Mouse (Mus musculus) forebrain, postnatal 0 days (tissue): ENCODE measurements around the gene Csnk2b. TPM values are rescaled to one million over a fixed set of nuclear protein-coding genes. Genes with fewer than 3 reads are reported as not detected.
"Not testable (repeated sequence)": the region's sequence is repeated elsewhere in the genome, so short reads cannot be mapped to it uniquely, and the experiment has no call there.

Experiments
- ATAC-seq: fragments of 200-750 bp; cut with Nextera tagmentation; 2 replicates; pipeline ENCODE4 v1.8.0; 2017; ENCODE audit warnings: mild to moderate bottlenecking, moderate library complexity
- DNase-seq: peaks from one replicate; pipeline ENCODE4 v3.0.0-alpha.2; 2015
- H3K27ac ChIP-seq: fragments of 300-500 bp; sonication (generic); 2 replicates; pipeline ENCODE4 v1.5.1; 2014; ENCODE audit warnings: low read depth, mild to moderate bottlenecking, antibody characterized with exemption, low read length, moderate library complexity, mixed read lengths
- H3K27me3 ChIP-seq: fragments of 300-500 bp; sonication (generic); 2 replicates; pipeline ENCODE4 v1.6.1; 2014; ENCODE audit warnings: mild to moderate bottlenecking, low read length, mixed read lengths; ENCODE audit not compliant: insufficient read depth
- H3K36me3 ChIP-seq: fragments of 300-500 bp; sonication (generic); 2 replicates; pipeline ENCODE4 v1.6.1; 2014; ENCODE audit warnings: mild to moderate bottlenecking, moderate library complexity; ENCODE audit not compliant: insufficient read depth
- H3K4me1 ChIP-seq: fragments of 300-500 bp; sonication (generic); 2 replicates; pipeline ENCODE4 v1.6.1; 2014; ENCODE audit warnings: antibody characterized with exemption; ENCODE audit not compliant: insufficient read depth
- H3K4me2 ChIP-seq: fragments of 300-500 bp; sonication (generic); 2 replicates; pipeline ENCODE4 v1.6.1; 2014; ENCODE audit warnings: low read depth, mild to moderate bottlenecking, moderate library complexity
- H3K4me3 ChIP-seq: fragments of 300-500 bp; sonication (generic); 2 replicates; pipeline ENCODE4 v1.5.1; 2014; ENCODE audit warnings: low read depth, low read length, mixed read lengths
- H3K9ac ChIP-seq: fragments of 300-500 bp; sonication (generic); 2 replicates; pipeline ENCODE4 v1.6.1; 2014; ENCODE audit warnings: mild to moderate bottlenecking
- H3K9me3 ChIP-seq: fragments of 300-500 bp; sonication (generic); 2 replicates; pipeline ENCODE4 v1.6.1; 2016; ENCODE audit warnings: low read length
- CTCF ChIP-seq: sonication (generic); IDR thresholded peaks from 2 replicates; pipeline ENCODE4 v1.5.1; 2016; ENCODE audit warnings: antibody characterized with exemption, control low read depth, low read depth
- WGBS: fragments of 180-500 bp; shearing (Covaris S2); extraction: QIAGEN DNeasy Blood & Tissue Kit; methylation state at CpG from one replicate; pipeline ENCODE4 v1.1.7; 2014; 5-methylcytosine and 5-hydroxymethylcytosine counted together
- polyA plus RNA-seq: library from polyadenylated mRNA; unstranded; fragments of >200 nt; fragmentation: Nextera tagmentation; extraction: Ambion mirVana; gene quantifications from 2 replicates; pipeline ENCODE4 v1.2.1, GENCODE M21; 2015
- total RNA-seq: library from RNA; depleted of rRNA; stranded (reverse); fragments of >200 nt; gene quantifications from 2 replicates; pipeline ENCODE4 v1.2.3, GENCODE M21; 2014

Gene Csnk2b
- total and polyA plus RNA-seq, 2 experiments from 2014 or later = 247 to 334 TPM

DNA sequence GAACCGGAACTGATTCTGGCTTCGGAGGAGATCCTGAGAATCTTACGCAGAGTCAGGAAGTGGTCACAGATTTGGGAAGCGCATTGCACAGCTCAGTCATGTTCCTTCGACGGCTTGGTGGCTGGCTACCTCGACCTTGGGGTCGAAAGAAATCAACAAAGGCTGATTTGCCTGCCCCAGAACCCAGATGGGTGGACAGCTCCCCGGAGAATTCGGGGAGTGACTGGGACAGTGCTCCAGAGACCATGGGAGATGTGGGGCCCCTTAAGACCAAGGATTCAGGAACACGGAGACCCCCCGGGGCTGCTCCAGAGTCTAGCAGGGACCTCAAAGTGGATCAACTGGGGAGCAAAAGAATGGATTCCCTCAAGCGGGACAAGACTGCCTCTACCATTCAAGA, 5.2 kb upstream of the Csnk2b start:
- Histone ChIP-seq H3K4me2 (peak overlapping the region; percentile 86), H3K9ac (peak overlapping the region; percentile 81; the same call in 1 of the 2 replicates), H3K4me1 (peaks cover 11% of the 10 kb centered on the region), H3K9me3 (no peaks in the 10 kb centered on the region), H3K27ac (no peak overlapping the region), H3K4me3 (peak overlapping the region; percentile 63), H3K36me3 (peaks cover 9% of the 10 kb centered on the region; the same call in 1 of the 2 replicates), H3K27me3 (no peaks in the 10 kb centered on the region)
- 71% methylated on average over 13 of the region's 13 CpGs for WGBS
- DNase-seq (no peak), ATAC-seq (no peak)
- no peak for TF ChIP-seq CTCF

DNA sequence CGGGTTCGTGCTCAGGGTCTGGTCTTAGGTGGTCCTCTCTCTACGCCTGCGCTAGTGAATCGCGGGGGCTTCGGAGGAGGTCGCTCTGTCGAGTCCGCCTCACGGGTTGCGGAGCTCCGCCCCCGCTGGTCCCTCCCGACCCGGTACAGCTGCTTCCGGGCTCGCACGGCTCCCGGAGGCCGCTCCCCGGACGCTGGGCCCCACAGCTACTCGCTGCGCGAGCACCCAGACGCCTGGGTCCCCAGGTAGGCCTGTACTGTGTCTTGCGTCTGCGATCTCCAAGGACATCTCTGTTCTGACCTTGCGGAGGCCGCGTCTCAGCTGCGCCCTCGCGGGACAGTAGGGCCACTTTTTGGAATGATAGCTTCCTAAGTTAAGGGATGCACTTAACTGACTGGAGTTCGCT, 4.4 kb upstream of the Csnk2b start, which contains the start of gene D17H6S53E:
Gene D17H6S53E (plus strand): TSS at position 168 of the 406 bp plus-strand sequence.
- WGBS = under 1% methylated on average over 36 of the region's 36 CpGs

DNA sequence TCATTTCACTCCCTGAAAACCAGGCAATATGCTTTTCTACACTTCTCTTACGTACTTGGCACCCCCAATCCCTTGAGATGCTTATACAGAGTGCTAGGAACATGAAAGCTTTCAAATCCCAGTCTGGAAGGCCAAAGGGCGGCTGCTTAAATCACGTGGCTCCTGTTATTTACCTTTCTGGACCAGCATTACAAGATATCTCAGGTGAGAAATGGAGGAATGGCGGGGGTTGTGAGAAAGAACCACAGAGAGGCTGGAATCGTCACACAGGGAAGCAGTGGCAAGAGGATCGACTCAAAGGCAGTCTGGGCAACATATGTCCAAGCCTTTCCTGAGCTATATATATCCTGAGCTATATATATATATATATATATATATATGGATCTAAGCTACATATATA, 3.7 kb upstream of the Csnk2b start:
- Histone ChIP-seq H3K9ac (peak overlapping the region; percentile 81), H3K4me2 (peak overlapping the region; percentile 86), H3K27me3 (no peaks in the 10 kb centered on the region), H3K9me3 (no peaks in the 10 kb centered on the region), H3K36me3 (peaks cover 9% of the 10 kb centered on the region; the same call in 1 of the 2 replicates), H3K4me1 (peaks cover 11% of the 10 kb centered on the region), H3K27ac (peak overlapping the region; percentile 79; the same call in 1 of the 2 replicates), H3K4me3 (peak overlapping the region; percentile 63)
- no peak for ATAC-seq
- no peak for DNase-seq
- no peak for TF ChIP-seq CTCF
- 29% methylated on average over 6 of the region's 6 CpGs for WGBS

More for the DNA sequence above, 4.4 kb upstream of the Csnk2b start, which contains the start of gene D17H6S53E:
- DNase-seq (peak; percentile 74), ATAC-seq (peak; percentile 26)
- Histone ChIP-seq H3K4me1 (peaks cover 11% of the 10 kb centered on the region), H3K9ac (peak within 1 kb of the TSS; percentile 81), H3K9me3 (no peaks in the 10 kb centered on the region), H3K27me3 (no peaks in the 10 kb centered on the region), H3K27ac (peak within 1 kb of the TSS; percentile 79), H3K4me3 (peak within 1 kb of the TSS; percentile 63), H3K4me2 (peak within 1 kb of the TSS; percentile 86), H3K36me3 (peaks cover 9% of the 10 kb centered on the region; the same call in 1 of the 2 replicates)
- TF ChIP-seq CTCF = no peak

DNA sequence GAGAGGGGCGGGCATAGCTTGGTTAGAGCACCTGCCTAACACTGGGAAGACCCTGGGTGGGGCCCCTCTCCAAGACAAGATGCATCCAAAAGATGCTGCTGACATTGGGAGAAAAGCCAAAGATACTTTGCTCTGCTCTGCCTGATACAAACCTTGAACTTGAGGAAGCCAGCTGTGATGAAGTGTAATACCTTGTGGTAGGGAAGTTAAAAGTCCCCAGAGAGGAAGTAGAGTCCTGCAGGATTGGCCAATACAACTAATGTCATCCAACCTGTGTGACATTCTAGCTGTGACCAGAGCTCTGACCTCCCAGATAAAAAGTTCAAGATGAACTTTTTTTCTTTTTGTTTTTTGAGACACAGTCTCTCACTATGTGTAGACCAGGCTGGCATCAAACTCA, 3.2 kb upstream of the Csnk2b start:
- DNase-seq (no peak), ATAC-seq (no peak)
- Histone ChIP-seq H3K4me1 (peaks cover 11% of the 10 kb centered on the region), H3K4me2 (no peak overlapping the region), H3K4me3 (no peak overlapping the region), H3K27ac (0 out of 2 replicates have a peak overlapping the region, but pooled peaks have one; percentile 3), H3K9me3 (no peaks in the 10 kb centered on the region), H3K27me3 (no peaks in the 10 kb centered on the region), H3K9ac (no peak overlapping the region), H3K36me3 (peaks cover 9% of the 10 kb centered on the region; the same call in 1 of the 2 replicates)
- 96% methylated on average over 1 of the region's 1 CpGs for WGBS
- no peak for TF ChIP-seq CTCF

DNA sequence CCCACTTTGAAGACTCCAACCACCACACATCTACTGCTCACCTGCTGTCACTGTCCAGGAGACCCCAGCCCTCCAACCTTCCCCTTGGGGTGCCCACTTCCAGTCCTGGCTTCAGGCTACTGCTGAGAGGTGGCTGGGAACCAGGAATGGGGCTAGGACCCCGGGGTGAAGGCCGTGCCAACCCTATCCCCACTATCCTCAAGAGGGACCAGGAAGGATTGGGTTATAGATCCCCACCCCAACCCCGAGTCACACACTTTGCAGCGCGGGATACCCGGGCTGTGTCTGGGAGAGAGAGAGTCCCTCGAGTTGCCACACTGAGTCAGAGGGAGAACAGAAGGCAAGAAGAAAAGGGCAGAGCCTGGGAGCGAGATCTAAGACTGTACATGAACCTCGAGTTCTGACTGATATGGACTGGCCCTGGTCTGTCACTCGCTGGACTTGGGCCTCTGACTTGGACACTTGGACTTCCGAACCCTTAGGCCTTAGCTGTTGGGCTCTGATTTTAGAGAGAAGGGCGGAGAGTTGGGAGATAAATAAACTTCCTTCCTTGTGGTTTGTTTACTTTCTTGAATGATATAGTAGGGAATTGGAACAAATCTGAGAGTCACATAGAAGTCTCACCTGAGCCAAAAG, 2.5 kb upstream of the Csnk2b start:
- not testable (repeated sequence) for ATAC-seq, DNase-seq, H3K9me3 ChIP-seq, H3K27me3 ChIP-seq, H3K27ac ChIP-seq, H3K9ac ChIP-seq, H3K4me2 ChIP-seq, H3K4me3 ChIP-seq
- peaks cover 13% of the 10 kb centered on the region; the same call in 1 of the 2 replicates for H3K36me3 ChIP-seq
- H3K4me1 ChIP-seq = peaks cover 11% of the 10 kb centered on the region
- 97% methylated on average over 12 of the region's 12 CpGs for WGBS

DNA sequence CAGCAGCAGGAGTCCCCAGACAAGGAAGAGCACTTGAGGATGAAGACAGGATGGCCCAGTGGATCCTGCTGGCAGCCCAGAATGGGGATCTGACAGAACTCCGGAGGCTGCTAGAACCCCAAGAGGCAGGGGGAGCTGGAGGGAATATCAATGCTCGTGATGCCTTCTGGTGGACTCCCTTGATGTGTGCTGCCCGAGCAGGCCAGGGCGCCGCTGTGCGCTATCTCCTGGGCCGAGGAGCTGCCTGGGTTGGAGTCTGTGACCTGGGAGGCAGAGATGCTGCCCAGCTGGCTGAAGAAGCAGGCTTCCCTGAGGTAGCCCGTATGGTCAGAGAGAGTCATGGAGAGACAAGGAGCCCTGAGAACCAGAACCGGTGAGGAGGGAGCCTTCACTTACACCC, 1.4 kb upstream of the Csnk2b start:
- not testable (repeated sequence) for DNase-seq, H3K9me3 ChIP-seq, H3K27me3 ChIP-seq, H3K4me2 ChIP-seq, H3K9ac ChIP-seq, ATAC-seq, H3K27ac ChIP-seq, H3K4me3 ChIP-seq
- Histone ChIP-seq H3K4me1 (peaks cover 11% of the 10 kb centered on the region), H3K36me3 (peaks cover 17% of the 10 kb centered on the region)
- 91% methylated on average over 9 of the region's 9 CpGs for WGBS

DNA sequence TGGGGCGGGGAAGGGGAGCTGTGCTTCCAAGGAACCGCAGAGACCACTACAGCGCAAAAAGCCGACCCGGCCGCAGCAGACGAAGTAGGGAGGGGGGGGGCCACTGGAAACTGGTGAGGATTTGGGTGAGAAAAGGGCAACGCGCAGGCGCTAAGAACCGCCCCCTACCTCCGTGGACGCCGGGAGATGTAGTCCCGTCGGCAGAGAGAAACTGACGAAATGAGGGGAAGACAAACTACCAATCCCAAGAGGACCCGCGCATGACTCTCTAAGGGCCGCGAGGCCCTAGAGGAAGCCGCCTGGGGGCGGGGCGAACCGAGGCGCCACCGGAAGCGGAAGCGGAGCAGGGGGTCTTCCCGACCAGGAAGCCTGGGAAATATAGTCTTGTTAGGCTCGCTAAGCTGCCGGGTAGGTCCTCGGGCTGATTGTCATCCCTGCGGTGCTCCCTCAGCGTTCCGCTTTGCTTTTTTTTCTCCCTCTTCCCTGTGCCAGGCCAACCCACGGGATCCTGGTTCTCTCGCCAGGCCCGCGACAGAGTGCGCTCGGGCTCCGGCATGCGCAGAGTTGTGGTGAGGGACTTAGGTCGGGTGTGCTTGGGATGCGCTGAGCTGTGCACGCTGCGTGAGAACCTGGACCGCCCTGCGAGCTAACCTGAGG, 582 bp downstream of the Csnk2b start, which contains the start of gene Gpank1:
Gene Gpank1 (plus strand): TSS at position 313 of the 657 bp plus-strand sequence.
- ATAC-seq = peak; percentile 95
- TF ChIP-seq CTCF = peak; percentile 7; the same call in 1 of the 2 replicates
- Histone ChIP-seq H3K36me3 (peaks cover 35% of the 10 kb centered on the region), H3K4me3 (peak within 1 kb of the TSS; percentile 74), H3K9me3 (no peaks in the 10 kb centered on the region), H3K9ac (peak within 1 kb of the TSS; percentile 77), H3K27ac (peak within 1 kb of the TSS; percentile 94), H3K4me1 (peaks cover 3% of the 10 kb centered on the region), H3K4me2 (peak within 1 kb of the TSS; percentile 91), H3K27me3 (no peaks in the 10 kb centered on the region)
- peak; percentile 99 for DNase-seq
- WGBS = under 1% methylated on average over 50 of the region's 50 CpGs
